ENCODE assay signal across 11 mouse cellular contexts in genomic region chr13:56449239-56450030, GRCm38 (mm10). TPM values are rescaled to one million over a fixed set of nuclear protein-coding genes. Genes with fewer than 3 reads are reported as not detected.
DNase-seq lines count a peak whose midpoint lies in the region; ATAC-seq and TF ChIP-seq lines count a peak whose summit lies in the region.
"Had no signal": no experiment of that assay in that cellular context is flagged by ENCODE, and none has a peak within 500 bp of the region (broad histone marks: within the 10 kb centered on the region; RNA-seq: fewer than 3 reads in every experiment).

No protein-coding gene starts in this region.

- no peak overlapping the region for H3K4me3 ChIP-seq in hindbrain, embryonic 15.5 days
- H3K4me3 ChIP-seq in hindbrain, embryonic 10.5 days = no peak overlapping the region
- H3K4me3 ChIP-seq in intestine, embryonic 16.5 days (ENCODE audit: low read length) = no peak overlapping the region
- H3K4me3 ChIP-seq in liver, postnatal 0 days (ENCODE audit: low read depth, low read length) = no peak overlapping the region
- H3K4me3 ChIP-seq: heart, embryonic 13.5 days; myocyte had no signal

- no peak for TF ChIP-seq CTCF in liver, postnatal 0 days (IDR thresholded peaks at IDR 0.05; ENCODE audit: low read depth)

- H3K27ac ChIP-seq in hindbrain, embryonic 15.5 days (replicated peaks) = no peak overlapping the region
- H3K27ac ChIP-seq in hindbrain, embryonic 10.5 days = no peak overlapping the region
- H3K27ac ChIP-seq in intestine, embryonic 16.5 days (ENCODE audit: low read length) = no peak overlapping the region
- no peak overlapping the region for H3K27ac ChIP-seq in liver, postnatal 0 days (ENCODE audit: low read depth)
- H3K27ac ChIP-seq: heart, embryonic 13.5 days had no signal

- peaks cover 3% of the 10 kb centered on the region; the same call in 1 of the 2 replicates for H3K27me3 ChIP-seq in hindbrain, embryonic 15.5 days
- H3K27me3 ChIP-seq in hindbrain, embryonic 10.5 days (ENCODE audit: insufficient read depth, poor library complexity, severe bottlenecking) = peaks cover 4% of the 10 kb centered on the region
- no peaks in the 10 kb centered on the region for H3K27me3 ChIP-seq in intestine, embryonic 16.5 days (replicated peaks; ENCODE audit: control insufficient read depth, insufficient read depth, low read length)
- no peaks in the 10 kb centered on the region for H3K27me3 ChIP-seq in liver, postnatal 0 days (ENCODE audit: insufficient read depth, low read length)

- H3K9me3 ChIP-seq in hindbrain, embryonic 15.5 days = no peaks in the 10 kb centered on the region
- H3K9me3 ChIP-seq in hindbrain, embryonic 10.5 days = no peaks in the 10 kb centered on the region
- H3K9me3 ChIP-seq in intestine, embryonic 16.5 days (ENCODE audit: control insufficient read depth, low read length) = no peaks in the 10 kb centered on the region
- no peaks in the 10 kb centered on the region for H3K9me3 ChIP-seq in liver, postnatal 0 days (ENCODE audit: low read length)
- H3K9me3 ChIP-seq: heart, embryonic 13.5 days had no signal

- TF ChIP-seq EP300 in liver, postnatal 0 days (IDR thresholded peaks at IDR 0.05; ENCODE audit: low read depth) = no peak

- H3K9ac ChIP-seq in hindbrain, embryonic 15.5 days = no peak overlapping the region
- no peak overlapping the region for H3K9ac ChIP-seq in intestine, embryonic 16.5 days (ENCODE audit: low read depth, low read length)
- H3K9ac ChIP-seq in liver, postnatal 0 days (replicated peaks) = no peak overlapping the region
- H3K9ac ChIP-seq: heart, embryonic 13.5 days had no signal

- DNase-seq in hindbrain, embryonic 10.5 days (ENCODE audit: low spot score) = no peak
- peak; percentile 53 for DNase-seq in urinary bladder, postnatal 14 days (ENCODE audit: low spot score)
- DNase-seq in urinary bladder, postnatal 25 days (ENCODE audit: low spot score) = no peak
- DNase-seq in fat pad, adult 2 months (ENCODE audit: extremely low read depth, low read depth, low spot score) = peak; percentile 47
- peak; percentile 68 for DNase-seq in testis, postnatal 14 days (ENCODE audit: low spot score)
- no peak for DNase-seq in liver, postnatal 0 days

- H3K4me1 ChIP-seq in hindbrain, embryonic 15.5 days (replicated peaks) = peaks cover 12% of the 10 kb centered on the region
- H3K4me1 ChIP-seq in hindbrain, embryonic 10.5 days (replicated peaks) = no peaks in the 10 kb centered on the region
- no peaks in the 10 kb centered on the region for H3K4me1 ChIP-seq in intestine, embryonic 16.5 days (ENCODE audit: control insufficient read depth, insufficient read depth, low read length)
- H3K4me1 ChIP-seq in liver, postnatal 0 days (ENCODE audit: insufficient read depth) = no peaks in the 10 kb centered on the region
- H3K4me1 ChIP-seq: heart, embryonic 13.5 days had no signal

- H3K36me3 ChIP-seq in hindbrain, embryonic 15.5 days = no peaks in the 10 kb centered on the region
- no peaks in the 10 kb centered on the region for H3K36me3 ChIP-seq in hindbrain, embryonic 10.5 days
- H3K36me3 ChIP-seq in intestine, embryonic 16.5 days (ENCODE audit: control insufficient read depth, insufficient read depth, low read length) = no peaks in the 10 kb centered on the region
- H3K36me3 ChIP-seq in liver, postnatal 0 days (replicated peaks; ENCODE audit: insufficient read depth, low read length) = no peaks in the 10 kb centered on the region; the same call in 1 of the 2 replicates
- H3K36me3 ChIP-seq: heart, embryonic 13.5 days had no signal

- H3K4me2 ChIP-seq in hindbrain, embryonic 15.5 days = 0 out of 2 replicates have a peak overlapping the region, but pooled peaks have one; percentile 15
- H3K4me2 ChIP-seq in intestine, embryonic 16.5 days (ENCODE audit: low read depth, low read length) = no peak overlapping the region
- H3K4me2 ChIP-seq in liver, postnatal 0 days (ENCODE audit: low read depth, low read length) = no peak overlapping the region
- H3K4me2 ChIP-seq: heart, embryonic 13.5 days had no signal

- peak; percentile 46; the same call in 1 of the 2 replicates for ATAC-seq in hindbrain, embryonic 15.5 days (ENCODE audit: low FRiP score, low read depth)
- no peak for ATAC-seq in intestine, embryonic 16.5 days
- no peak for ATAC-seq in liver, postnatal 0 days

- WGBS in hindbrain, embryonic 15.5 days = 45% methylated on average over 10 of the region's 10 CpGs
- WGBS in hindbrain, embryonic 10.5 days = 89% methylated on average over 10 of the region's 10 CpGs
- WGBS in intestine, embryonic 16.5 days = 66% methylated on average over 10 of the region's 10 CpGs
- 66% methylated on average over 10 of the region's 10 CpGs for WGBS in liver, postnatal 0 days (ENCODE audit: insufficient replicate concordance)

RNA-seq across cellular contexts. Expression of gene Slc25a48, which starts 11.3 kb away (rescaled TPM):
- polyA plus RNA-seq in hindbrain, embryonic 15.5 days (2015; fragmentation: Nextera tagmentation; extraction: Ambion mirVana) = not detected in 2 replicates
- 0.12 TPM in 1 of 2 replicates, not detected in the other for polyA plus RNA-seq in hindbrain, embryonic 10.5 days (2016; fragmentation: Nextera tagmentation; extraction: Ambion mirVana)
- 0.06 TPM in 1 of 2 replicates, not detected in the other for polyA plus RNA-seq in intestine, embryonic 16.5 days (2015; fragmentation: Nextera tagmentation; extraction: Ambion mirVana)
- polyA plus RNA-seq in liver, postnatal 0 days (2015; fragmentation: Nextera tagmentation; extraction: Ambion mirVana) = 1.5 and 1.6 TPM in 2 replicates
- polyA plus RNA-seq: myocyte had no signal

RNA-seq across cellular contexts. Expression of gene Gm3045, which starts 23.0 kb away (rescaled TPM):
- polyA plus RNA-seq in hindbrain, embryonic 15.5 days (2015; fragmentation: Nextera tagmentation; extraction: Ambion mirVana) = not detected in 2 replicates
- polyA plus RNA-seq in hindbrain, embryonic 10.5 days (2016; fragmentation: Nextera tagmentation; extraction: Ambion mirVana) = not detected in 2 replicates
- not detected in 2 replicates for polyA plus RNA-seq in intestine, embryonic 16.5 days (2015; fragmentation: Nextera tagmentation; extraction: Ambion mirVana)
- not detected in 2 replicates for polyA plus RNA-seq in liver, postnatal 0 days (2015; fragmentation: Nextera tagmentation; extraction: Ambion mirVana)
- polyA plus RNA-seq: heart, embryonic 13.5 days; liver, embryonic 16.5 days; myocyte had no signal

RNA-seq across cellular contexts. Expression of gene Il9, which starts 32.6 kb away (rescaled TPM):
- not detected in 2 replicates for polyA plus RNA-seq in hindbrain, embryonic 15.5 days (2015; fragmentation: Nextera tagmentation; extraction: Ambion mirVana)
- polyA plus RNA-seq in hindbrain, embryonic 10.5 days (2016; fragmentation: Nextera tagmentation; extraction: Ambion mirVana) = not detected in 2 replicates
- polyA plus RNA-seq in intestine, embryonic 16.5 days (2015; fragmentation: Nextera tagmentation; extraction: Ambion mirVana) = not detected in 2 replicates
- polyA plus RNA-seq in liver, postnatal 0 days (2015; fragmentation: Nextera tagmentation; extraction: Ambion mirVana) = not detected in 2 replicates
- polyA plus RNA-seq: heart, embryonic 13.5 days; liver, embryonic 16.5 days; myocyte had no signal

Comparison
In these comparisons a context has a peak if more than half of its experiments do, and no peak if none do; other contexts are left out.
1. DNase-seq: peak in urinary bladder, postnatal 14 days (single experiment), fat pad, adult 2 months (single experiment) and testis, postnatal 14 days (single experiment); none in hindbrain, embryonic 10.5 days (single experiment), urinary bladder, postnatal 25 days (single experiment) and liver, postnatal 0 days (single experiment).